Mouse (Mus musculus): Measurements from ENCODE around the gene Syngr2. TPM values are rescaled to one million over a fixed set of nuclear protein-coding genes. Genes with fewer than 3 reads are reported as not detected.

Syngr2 gene
- polyA plus RNA-seq, 2 experiments: 41.4 to 75.8 TPM

GRCm38 (mm10) chr11:117847593-117848215 is 38.2 kb downstream of the Syngr2 start:
- ATAC-seq (ENCODE audit: low FRiP score, low read depth) (no peak), DNase-seq (ENCODE audit: low spot score) (no peak)
- peaks cover 20% of the 10 kb centered on the region for H3K4me1 ChIP-seq (ENCODE audit: control insufficient read depth, insufficient read depth, low read length)
- peak overlapping the region; percentile 89 for H3K27ac ChIP-seq (replicated peaks; ENCODE audit: low read depth, low read length)
- H3K9me3 ChIP-seq (ENCODE audit: control insufficient read depth, low read length): no peaks in the 10 kb centered on the region
- H3K9ac ChIP-seq (ENCODE audit: low read depth, low read length, severe bottlenecking): peak overlapping the region; percentile 73
- no peak for TF ChIP-seq POLR2A (IDR thresholded peaks at IDR 0.05; ENCODE audit: borderline replicate concordance, extremely low read depth, insufficient read depth, insufficient read length)
- H3K27me3 ChIP-seq (ENCODE audit: control insufficient read depth, insufficient read depth, low read length): no peaks in the 10 kb centered on the region
- peak overlapping the region; percentile 61 for H3K4me2 ChIP-seq (replicated peaks; ENCODE audit: low read depth, low read length, severe bottlenecking)
- peak overlapping the region; percentile 59; the same call in 1 of the 2 replicates for H3K4me3 ChIP-seq (replicated peaks; ENCODE audit: low read length)
- 68% methylated on average over 7 of the region's 7 CpGs for WGBS
- peaks cover 6% of the 10 kb centered on the region for H3K36me3 ChIP-seq (ENCODE audit: control insufficient read depth, insufficient read depth, low read length)

- Histone ChIP-seq H3K4me1 (ENCODE audit: control insufficient read depth, insufficient read depth, low read length) (peaks cover 20% of the 10 kb centered on the region), H3K27me3 (ENCODE audit: control insufficient read depth, insufficient read depth, low read length) (no peaks in the 10 kb centered on the region), H3K4me2 (replicated peaks; ENCODE audit: low read depth, low read length, severe bottlenecking) (peak overlapping the region; percentile 61), H3K36me3 (ENCODE audit: control insufficient read depth, insufficient read depth, low read length) (peaks cover 13% of the 10 kb centered on the region), H3K9me3 (ENCODE audit: control insufficient read depth, low read length) (no peaks in the 10 kb centered on the region), H3K4me3 (replicated peaks; ENCODE audit: low read length) (peak overlapping the region; percentile 59), H3K9ac (ENCODE audit: low read depth, low read length, severe bottlenecking) (peak overlapping the region; percentile 73), H3K27ac (replicated peaks; ENCODE audit: low read depth, low read length) (peak overlapping the region; percentile 89)
- TF ChIP-seq POLR2A (IDR thresholded peaks at IDR 0.05; ENCODE audit: borderline replicate concordance, extremely low read depth, insufficient read depth, insufficient read length): no peak
- ATAC-seq (ENCODE audit: low FRiP score, low read depth) (peak; percentile 88), DNase-seq (ENCODE audit: low spot score) (peak; percentile 52)
- WGBS: 9% methylated on average over 19 of the region's 19 CpGs
Measured at GRCm38 (mm10) chr11:117848271-117848984, 39.0 kb downstream of the Syngr2 start.

GRCm38 (mm10) chr11:117848985-117849671 is 39.7 kb downstream of the Syngr2 start, which contains the start of gene Birc5:
Gene Birc5, plus strand, starts transcription at chr11:117849251.
- 0% methylated on average over 35 of the region's 51 CpGs for WGBS

GRCm38 (mm10) chr11:117852875-117853274 is 43.4 kb downstream of the Syngr2 start:
- H3K27me3 ChIP-seq (ENCODE audit: control insufficient read depth, insufficient read depth, low read length): no peaks in the 10 kb centered on the region
- H3K9ac ChIP-seq (ENCODE audit: low read depth, low read length, severe bottlenecking): no peak overlapping the region
- H3K9me3 ChIP-seq (ENCODE audit: control insufficient read depth, low read length): no peaks in the 10 kb centered on the region
- H3K4me1 ChIP-seq (ENCODE audit: control insufficient read depth, insufficient read depth, low read length): peaks cover 16% of the 10 kb centered on the region
- H3K27ac ChIP-seq (replicated peaks; ENCODE audit: low read depth, low read length): no peak overlapping the region
- H3K4me2 ChIP-seq (replicated peaks; ENCODE audit: low read depth, low read length, severe bottlenecking): no peak overlapping the region
- DNase-seq (ENCODE audit: low spot score) (no peak), ATAC-seq (ENCODE audit: low FRiP score, low read depth) (no peak)
- TF ChIP-seq POLR2A (IDR thresholded peaks at IDR 0.05; ENCODE audit: borderline replicate concordance, extremely low read depth, insufficient read depth, insufficient read length): no peak
- H3K4me3 ChIP-seq (replicated peaks; ENCODE audit: low read length): no peak overlapping the region
- peaks cover 52% of the 10 kb centered on the region for H3K36me3 ChIP-seq (ENCODE audit: control insufficient read depth, insufficient read depth, low read length)
- WGBS: 80% methylated on average over 3 of the region's 3 CpGs

More at GRCm38 (mm10) chr11:117848985-117849671, 39.7 kb downstream of the Syngr2 start, which contains the start of gene Birc5:
- Histone ChIP-seq H3K27me3 (ENCODE audit: control insufficient read depth, insufficient read depth, low read length) (no peaks in the 10 kb centered on the region), H3K36me3 (ENCODE audit: control insufficient read depth, insufficient read depth, low read length) (peaks cover 20% of the 10 kb centered on the region), H3K4me1 (ENCODE audit: control insufficient read depth, insufficient read depth, low read length) (peaks cover 20% of the 10 kb centered on the region), H3K9me3 (ENCODE audit: control insufficient read depth, low read length) (no peaks in the 10 kb centered on the region), H3K27ac (replicated peaks; ENCODE audit: low read depth, low read length) (peak within 1 kb of the TSS; percentile 89), H3K4me2 (replicated peaks; ENCODE audit: low read depth, low read length, severe bottlenecking) (peak within 1 kb of the TSS; percentile 61), H3K4me3 (replicated peaks; ENCODE audit: low read length) (peak within 1 kb of the TSS; percentile 59), H3K9ac (ENCODE audit: low read depth, low read length, severe bottlenecking) (peak within 1 kb of the TSS; percentile 73)
- DNase-seq (ENCODE audit: low spot score): peak; percentile 97
- peak; percentile 94 for ATAC-seq (ENCODE audit: low FRiP score, low read depth)
- no peak for TF ChIP-seq POLR2A (IDR thresholded peaks at IDR 0.05; ENCODE audit: borderline replicate concordance, extremely low read depth, insufficient read depth, insufficient read length)

GRCm38 (mm10) chr11:117854241-117854640 is 44.8 kb downstream of the Syngr2 start:
- peaks cover 52% of the 10 kb centered on the region for H3K36me3 ChIP-seq (ENCODE audit: control insufficient read depth, insufficient read depth, low read length)
- H3K9me3 ChIP-seq (ENCODE audit: control insufficient read depth, low read length): no peaks in the 10 kb centered on the region
- WGBS: 92% methylated on average over 9 of the region's 9 CpGs
- ATAC-seq (ENCODE audit: low FRiP score, low read depth): no peak
- H3K27me3 ChIP-seq (ENCODE audit: control insufficient read depth, insufficient read depth, low read length): no peaks in the 10 kb centered on the region
- H3K4me1 ChIP-seq (ENCODE audit: control insufficient read depth, insufficient read depth, low read length): peaks cover 11% of the 10 kb centered on the region
- no peak overlapping the region for H3K9ac ChIP-seq (ENCODE audit: low read depth, low read length, severe bottlenecking)
- H3K27ac ChIP-seq (replicated peaks; ENCODE audit: low read depth, low read length): no peak overlapping the region
- TF ChIP-seq POLR2A (IDR thresholded peaks at IDR 0.05; ENCODE audit: borderline replicate concordance, extremely low read depth, insufficient read depth, insufficient read length): no peak
- no peak for DNase-seq (ENCODE audit: low spot score)
- H3K4me2 ChIP-seq (replicated peaks; ENCODE audit: low read depth, low read length, severe bottlenecking): no peak overlapping the region
- no peak overlapping the region for H3K4me3 ChIP-seq (replicated peaks; ENCODE audit: low read length)
